Mouse (Mus musculus): ENCODE data around the gene Gnai3.

Gene Gnai3

GRCm38 (mm10) chr3:108145534-108146445 lies at the start of gene Gnai3:
Gene Gnai3 (minus strand): TSS chr3:108146146.
- peak; percentile 94 to 96 for DNase-seq

GRCm38 (mm10) chr3:108195287-108195686 lies 49.3 kb upstream of the Gnai3 start:
- DNase-seq: no peak

- DNase-seq: no peak
Measured at GRCm38 (mm10) chr3:108193686-108194085, 47.7 kb upstream of the Gnai3 start.

- no peak for DNase-seq
Measured at GRCm38 (mm10) chr3:108189897-108190296, 44.0 kb upstream of the Gnai3 start.

GRCm38 (mm10) chr3:108188716-108189490 lies 43.0 kb upstream of the Gnai3 start:
- DNase-seq: no peak

GRCm38 (mm10) chr3:108187111-108187795 lies 41.3 kb upstream of the Gnai3 start:
- no peak for DNase-seq

- peak; percentile 65 to 79 for DNase-seq
Measured at GRCm38 (mm10) chr3:108186098-108187047, 40.4 kb upstream of the Gnai3 start, which contains the start of gene Amigo1. Gene Amigo1 (plus strand): TSS chr3:108186335.

- no peak for DNase-seq
Measured at GRCm38 (mm10) chr3:108185460-108186097, 39.6 kb upstream of the Gnai3 start.

GRCm38 (mm10) chr3:108184742-108185141 lies 38.8 kb upstream of the Gnai3 start:
- no peak for DNase-seq

GRCm38 (mm10) chr3:108180514-108180913 lies 34.6 kb upstream of the Gnai3 start:
- DNase-seq: no peak

GRCm38 (mm10) chr3:108178756-108179715 lies 33.1 kb upstream of the Gnai3 start:
- DNase-seq: no peak

- peak in 1 of 2 experiments; percentile 52 for DNase-seq
Measured at GRCm38 (mm10) chr3:108174672-108175531, 29.0 kb upstream of the Gnai3 start.

- DNase-seq: no peak
Measured at GRCm38 (mm10) chr3:108169199-108169598, 23.3 kb upstream of the Gnai3 start.

GRCm38 (mm10) chr3:108167499-108167898 lies 21.6 kb upstream of the Gnai3 start:
- DNase-seq: no peak

GRCm38 (mm10) chr3:108166486-108167211 lies 20.7 kb upstream of the Gnai3 start:
- peak; percentile 35 to 62 for DNase-seq

GRCm38 (mm10) chr3:108165532-108166315 lies 19.8 kb upstream of the Gnai3 start:
- no peak for DNase-seq

GRCm38 (mm10) chr3:108164807-108165206 lies 18.9 kb upstream of the Gnai3 start:
- peak; percentile 73 to 75 for DNase-seq

All from kidney, postnatal 25 days (tissue).